Mouse (Mus musculus) intestine, embryonic 16.5 days (tissue): ENCODE results near the gene Tubb2b. TPM values are rescaled to one million over a fixed set of nuclear protein-coding genes. Genes with fewer than 3 reads are reported as not detected.
"Not testable (repeated sequence)": the region's sequence is repeated elsewhere in the genome, so short reads cannot be mapped to it uniquely, and the experiment has no call there.

ENCODE experiments used
- ATAC-seq: fragments of 200-750 bp; cut with Nextera tagmentation; 2 replicates; pipeline ENCODE4 v1.8.0; 2017; ENCODE audit warnings: moderate TSS enrichment, moderate library complexity
- H3K27ac ChIP-seq: fragments of 300-500 bp; sonication (generic); 2 replicates; pipeline ENCODE4 v1.5.1; 2014; ENCODE audit warnings: mild to moderate bottlenecking, low read length
- H3K27me3 ChIP-seq: fragments of 300-500 bp; sonication (generic); replicated peaks from 2 replicates; pipeline ENCODE4 v1.6.1; 2014; ENCODE audit warnings: low read length, control low read depth, mixed read lengths; ENCODE audit not compliant: control insufficient read depth, insufficient read depth
- H3K36me3 ChIP-seq: fragments of 300-500 bp; sonication (generic); 2 replicates; pipeline ENCODE4 v1.6.1; 2014; ENCODE audit warnings: low read length, control low read depth; ENCODE audit not compliant: control insufficient read depth, insufficient read depth
- H3K4me1 ChIP-seq: fragments of 300-500 bp; sonication (generic); 2 replicates; pipeline ENCODE4 v1.6.1; 2014; ENCODE audit warnings: low read length, control low read depth, mixed read lengths; ENCODE audit not compliant: control insufficient read depth, insufficient read depth
- H3K4me2 ChIP-seq: fragments of 300-500 bp; sonication (generic); 2 replicates; pipeline ENCODE4 v1.6.1; 2014; ENCODE audit warnings: low read depth, low read length, control low read depth
- H3K4me3 ChIP-seq: fragments of 300-500 bp; sonication (generic); 2 replicates; pipeline ENCODE4 v1.5.1; 2014; ENCODE audit warnings: mild to moderate bottlenecking, low read length
- H3K9ac ChIP-seq: fragments of 300-500 bp; sonication (generic); 2 replicates; pipeline ENCODE4 v1.6.1; 2014; ENCODE audit warnings: low read depth, low read length
- H3K9me3 ChIP-seq: fragments of 300-500 bp; sonication (generic); 2 replicates; pipeline ENCODE4 v1.6.1; 2016; ENCODE audit warnings: low read length, control low read depth; ENCODE audit not compliant: control insufficient read depth
- WGBS: fragments of 180-500 bp; shearing (Covaris S2); extraction: QIAGEN DNeasy Blood & Tissue Kit; methylation state at CpG from one replicate; pipeline ENCODE4 v1.1.7; 2014; 5-methylcytosine and 5-hydroxymethylcytosine counted together
- polyA plus RNA-seq: library from polyadenylated mRNA; unstranded; fragments of >200 nt; fragmentation: Nextera tagmentation; extraction: Ambion mirVana; gene quantifications from 2 replicates; pipeline ENCODE4 v1.2.1, GENCODE M21; 2015

The Tubb2b gene
- polyA plus RNA-seq, 1 experiment from 2014 or later: 36.0 TPM

DNA sequence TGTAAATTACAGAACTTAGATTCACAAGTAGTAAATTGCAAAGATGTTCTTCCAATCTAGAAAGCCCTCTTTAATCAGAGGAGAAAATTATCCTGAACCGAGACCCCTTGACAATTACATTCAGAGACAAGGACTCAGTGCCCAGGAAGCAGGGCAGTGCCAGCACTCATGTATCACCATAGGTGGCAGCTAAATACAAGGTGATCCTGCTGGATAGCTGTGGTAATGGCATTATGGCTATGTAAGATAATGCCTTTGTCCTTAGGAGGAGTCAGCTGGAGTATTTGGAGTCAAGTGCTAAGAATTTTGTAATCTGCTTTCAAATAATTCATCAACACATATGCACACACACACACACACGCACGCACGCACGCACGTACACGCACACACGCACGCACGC, 29.0 kb downstream of the Tubb2b start:
- no peak overlapping the region for H3K4me3 ChIP-seq
- no peak for ATAC-seq
- H3K27me3 ChIP-seq: no peaks in the 10 kb centered on the region
- no peaks in the 10 kb centered on the region for H3K9me3 ChIP-seq
- no peaks in the 10 kb centered on the region for H3K36me3 ChIP-seq
- no peak overlapping the region for H3K27ac ChIP-seq
- no peak overlapping the region for H3K4me2 ChIP-seq
- H3K9ac ChIP-seq: no peak overlapping the region
- no peaks in the 10 kb centered on the region for H3K4me1 ChIP-seq
- WGBS: 94% methylated on average over 10 of the region's 10 CpGs

DNA sequence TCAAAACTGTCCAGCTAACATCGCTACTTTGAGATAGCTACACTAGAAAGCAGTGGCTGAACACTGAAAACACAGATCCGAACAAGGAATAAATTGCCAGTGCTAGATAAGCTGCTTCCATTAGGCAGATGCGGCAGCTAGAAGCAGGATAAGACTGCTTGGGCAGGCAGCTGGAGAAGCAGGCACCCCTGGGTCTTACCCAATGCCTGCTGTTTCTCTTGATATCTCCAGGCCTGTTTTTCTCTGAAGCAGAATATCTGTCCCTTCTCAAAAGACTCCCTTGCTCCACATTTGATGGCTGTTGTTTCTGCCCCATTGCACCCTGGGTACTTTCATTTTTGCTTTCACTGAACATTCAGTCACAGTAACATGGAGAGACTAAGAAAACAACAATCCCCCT, 29.5 kb downstream of the Tubb2b start:
- Histone ChIP-seq H3K4me2 (no peak overlapping the region), H3K9me3 (no peaks in the 10 kb centered on the region), H3K9ac (no peak overlapping the region), H3K36me3 (no peaks in the 10 kb centered on the region), H3K4me3 (no peak overlapping the region), H3K27me3 (no peaks in the 10 kb centered on the region), H3K27ac (no peak overlapping the region), H3K4me1 (no peaks in the 10 kb centered on the region)
- ATAC-seq: no peak
- 81% methylated on average over 3 of the region's 3 CpGs for WGBS

DNA sequence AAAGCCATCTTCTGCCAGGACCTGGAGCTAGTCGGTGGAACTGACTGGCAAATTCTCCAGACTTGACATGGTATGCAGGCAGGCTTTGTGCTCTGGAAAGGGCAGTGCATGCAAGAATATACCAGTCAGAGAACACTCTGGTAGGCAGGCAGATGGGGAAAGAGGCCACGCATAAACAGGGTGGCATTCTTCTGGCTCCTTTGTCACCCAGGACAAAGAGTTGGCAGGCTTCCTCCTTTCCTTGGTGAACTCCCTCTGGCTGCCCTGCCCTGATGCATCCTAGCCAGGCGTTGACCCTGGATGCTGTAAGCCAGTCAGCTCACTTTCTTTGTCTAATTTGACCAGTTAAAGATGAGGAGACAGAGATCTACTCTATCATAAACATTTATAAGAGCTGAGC, 33.2 kb downstream of the Tubb2b start:
- no peaks in the 10 kb centered on the region for H3K9me3 ChIP-seq
- H3K4me1 ChIP-seq: no peaks in the 10 kb centered on the region
- no peaks in the 10 kb centered on the region for H3K36me3 ChIP-seq
- H3K9ac ChIP-seq: no peak overlapping the region
- no peak overlapping the region for H3K4me3 ChIP-seq
- no peak for ATAC-seq
- WGBS: 79% methylated on average over 3 of the region's 3 CpGs
- no peak overlapping the region for H3K4me2 ChIP-seq
- no peak overlapping the region for H3K27ac ChIP-seq
- H3K27me3 ChIP-seq: no peaks in the 10 kb centered on the region

DNA sequence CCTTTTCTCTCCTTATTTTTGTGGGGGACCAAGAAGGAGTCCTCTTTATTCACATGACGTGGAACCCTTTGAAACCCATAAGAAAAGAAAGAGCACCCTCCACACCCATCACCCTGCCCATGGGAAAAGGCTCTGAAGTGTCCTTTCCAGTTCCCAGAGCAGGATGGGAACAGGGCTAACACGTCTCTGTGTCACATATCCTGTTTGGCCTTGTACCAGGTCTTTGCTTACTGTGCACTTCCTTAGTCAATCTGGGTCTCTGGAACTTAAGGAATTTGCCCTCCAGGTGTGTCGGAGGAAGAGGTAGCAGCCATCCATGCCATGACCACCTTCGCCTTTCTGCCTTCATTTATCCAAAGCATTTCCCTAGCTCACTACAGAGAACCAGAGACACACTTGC, 33.8 kb downstream of the Tubb2b start:
- Histone ChIP-seq H3K9me3 (no peaks in the 10 kb centered on the region), H3K27me3 (no peaks in the 10 kb centered on the region), H3K27ac (no peak overlapping the region), H3K4me2 (no peak overlapping the region), H3K4me3 (no peak overlapping the region), H3K36me3 (no peaks in the 10 kb centered on the region), H3K4me1 (no peaks in the 10 kb centered on the region), H3K9ac (no peak overlapping the region)
- 65% methylated on average over 4 of the region's 4 CpGs for WGBS
- ATAC-seq: 0 out of 2 replicates have a peak, but pooled peaks have one; percentile 18

- Histone ChIP-seq H3K27me3 (no peaks in the 10 kb centered on the region), H3K36me3 (no peaks in the 10 kb centered on the region), H3K9me3 (no peaks in the 10 kb centered on the region), H3K9ac (no peak overlapping the region), H3K27ac (no peak overlapping the region), H3K4me3 (no peak overlapping the region), H3K4me1 (no peaks in the 10 kb centered on the region), H3K4me2 (no peak overlapping the region)
- no peak for ATAC-seq
- 39% methylated on average over 7 of the region's 7 CpGs for WGBS
These were observed 34.5 kb downstream of the Tubb2b start for GRCm38 (mm10) chr13:34095542-34096435.

DNA sequence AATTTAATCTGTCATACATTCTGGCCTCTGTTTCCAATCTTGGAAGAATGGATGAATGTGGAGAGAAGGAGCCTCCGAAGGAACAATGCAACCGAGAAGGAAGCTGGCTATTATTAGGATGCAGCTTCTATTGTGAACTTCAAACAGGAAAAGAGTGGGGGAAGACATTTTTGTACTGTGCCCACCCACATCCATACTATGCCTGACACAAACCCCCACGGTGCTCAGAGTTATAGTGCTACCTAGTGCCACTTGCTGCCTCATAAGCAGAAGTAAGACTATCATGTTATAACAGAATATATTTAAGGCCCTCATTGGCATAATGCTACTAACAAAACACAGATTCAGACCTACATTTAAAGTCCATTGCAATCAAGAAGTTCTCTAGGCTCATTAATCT, 40.9 kb downstream of the Tubb2b start:
- WGBS: 27% methylated on average over 3 of the region's 3 CpGs
- no peaks in the 10 kb centered on the region for H3K27me3 ChIP-seq
- H3K9ac ChIP-seq: no peak overlapping the region
- no peak for ATAC-seq
- no peak overlapping the region for H3K4me3 ChIP-seq
- H3K9me3 ChIP-seq: no peaks in the 10 kb centered on the region
- H3K4me1 ChIP-seq: 0 out of 2 replicates have a peak, but pooled peaks cover 3% of the 10 kb centered on the region
- no peak overlapping the region for H3K27ac ChIP-seq
- H3K4me2 ChIP-seq: no peak overlapping the region
- H3K36me3 ChIP-seq: no peaks in the 10 kb centered on the region

DNA sequence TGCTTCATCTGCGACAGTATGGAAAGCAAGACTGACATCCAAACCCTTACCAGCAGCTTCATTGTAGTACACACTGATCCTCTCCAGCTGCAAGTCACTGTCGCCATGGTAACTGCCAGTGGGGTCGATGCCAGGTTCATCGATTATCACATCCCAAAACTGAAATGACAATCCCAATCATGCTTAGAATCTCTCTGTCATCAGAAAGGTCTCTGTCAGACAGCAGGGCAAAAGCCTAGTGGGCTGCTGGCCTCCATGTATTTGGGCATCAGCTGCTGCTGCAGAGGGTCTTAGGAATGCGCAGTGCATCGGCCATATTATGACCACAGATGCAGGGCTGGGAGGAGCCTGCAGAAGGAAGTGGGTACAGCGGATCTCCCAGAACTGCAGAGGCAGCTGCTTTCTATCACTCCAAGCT, 41.4 kb downstream of the Tubb2b start:
- H3K9me3 ChIP-seq: no peaks in the 10 kb centered on the region
- no peaks in the 10 kb centered on the region for H3K36me3 ChIP-seq
- 42% methylated on average over 7 of the region's 7 CpGs for WGBS
- H3K27ac ChIP-seq: no peak overlapping the region
- no peak overlapping the region for H3K4me3 ChIP-seq
- H3K9ac ChIP-seq: no peak overlapping the region
- ATAC-seq: peak; percentile 58; the same call in 1 of the 2 replicates
- 0 out of 2 replicates have a peak, but pooled peaks cover 3% of the 10 kb centered on the region for H3K4me1 ChIP-seq
- no peaks in the 10 kb centered on the region for H3K27me3 ChIP-seq
- no peak overlapping the region for H3K4me2 ChIP-seq

- peak; percentile 44; the same call in 1 of the 2 replicates for ATAC-seq
- not testable (repeated sequence) for H3K27ac ChIP-seq, H3K27me3 ChIP-seq, H3K4me3 ChIP-seq, H3K4me1 ChIP-seq, H3K4me2 ChIP-seq, H3K36me3 ChIP-seq, H3K9ac ChIP-seq, H3K9me3 ChIP-seq
- WGBS: 71% methylated on average over 5 of the region's 5 CpGs
These were observed 42.0 kb downstream of the Tubb2b start for GRCm38 (mm10) chr13:34088201-34088649.

DNA sequence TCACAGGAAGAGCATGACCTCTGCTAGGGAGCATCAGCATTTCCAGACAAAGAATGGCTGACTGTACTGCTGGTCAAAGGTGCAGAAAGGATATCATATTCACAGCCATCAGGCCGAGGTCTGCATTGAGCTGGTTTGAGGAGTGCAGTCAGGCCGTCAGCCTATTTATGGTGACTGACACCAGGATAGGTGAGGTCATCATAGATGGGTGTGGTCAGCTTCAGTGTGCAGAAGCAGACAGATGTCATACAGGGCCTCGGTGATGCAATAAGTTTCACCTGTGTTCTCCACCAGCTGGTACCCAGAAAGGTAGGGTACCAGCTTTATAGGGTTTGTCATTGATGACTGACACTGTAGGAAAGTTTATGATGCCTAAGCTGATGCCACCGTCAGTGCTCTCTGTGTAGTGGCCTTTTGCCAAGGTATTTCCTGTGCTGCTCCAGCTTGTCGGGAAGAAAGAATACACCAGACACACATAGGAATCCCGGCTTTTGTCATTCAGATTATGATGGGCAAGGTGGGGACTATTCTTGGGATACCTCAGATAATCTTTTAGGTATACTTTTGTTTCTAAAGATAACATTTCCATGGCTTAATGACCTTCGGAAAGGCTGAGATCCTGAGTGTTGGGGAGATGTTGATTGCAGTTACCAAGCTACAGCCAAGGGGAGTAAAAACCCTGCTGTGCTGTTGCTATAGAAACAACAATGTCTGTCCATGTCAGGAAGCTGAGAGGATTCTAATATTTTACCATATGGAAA, 43.0 kb downstream of the Tubb2b start:
- Histone ChIP-seq H3K4me2 (no peak overlapping the region), H3K9ac (no peak overlapping the region), H3K36me3 (no peaks in the 10 kb centered on the region), H3K27me3 (no peaks in the 10 kb centered on the region), H3K4me1 (0 out of 2 replicates have a peak, but pooled peaks cover 3% of the 10 kb centered on the region), H3K4me3 (no peak overlapping the region), H3K27ac (no peak overlapping the region), H3K9me3 (no peaks in the 10 kb centered on the region)
- no peak for ATAC-seq
- WGBS: 46% methylated on average over 7 of the region's 7 CpGs
